Mouse (Mus musculus): ENCODE measurements around the gene Cd8a. TPM values are rescaled to one million over a fixed set of nuclear protein-coding genes. Genes with fewer than 3 reads are reported as not detected.
A peak's percentile ranks its signal among the peaks of the same experiment; 100 is the strongest.

The Cd8a gene
- polyA plus RNA-seq, 1 experiment from 2014 or later: not detected

GRCm38 (mm10) chr6:71348006-71348405, 25.2 kb upstream of the Cd8a start:
- Histone ChIP-seq H3K9me3 (peaks cover 9% of the 10 kb centered on the region; the same call in 1 of the 2 replicates), H3K4me2 (replicated peaks) (no peak overlapping the region), H3K4me1 (no peaks in the 10 kb centered on the region), H3K27ac (no peak overlapping the region), H3K4me3 (no peak overlapping the region), H3K27me3 (no peaks in the 10 kb centered on the region), H3K9ac (no peak overlapping the region), H3K36me3 (no peaks in the 10 kb centered on the region)
- WGBS: 94% methylated on average over 9 of the region's 9 CpGs
- no peak for ATAC-seq (ENCODE audit: low FRiP score, low read depth)

- WGBS: 96% methylated on average over 3 of the region's 3 CpGs
- no peaks in the 10 kb centered on the region for H3K4me1 ChIP-seq
- H3K9me3 ChIP-seq: peaks cover 9% of the 10 kb centered on the region; the same call in 1 of the 2 replicates
- no peaks in the 10 kb centered on the region for H3K36me3 ChIP-seq
- no peak overlapping the region for H3K4me3 ChIP-seq
- H3K27me3 ChIP-seq: no peaks in the 10 kb centered on the region
- no peak overlapping the region for H3K9ac ChIP-seq
- ATAC-seq (ENCODE audit: low FRiP score, low read depth): no peak
- H3K27ac ChIP-seq: no peak overlapping the region
- no peak overlapping the region for H3K4me2 ChIP-seq (replicated peaks)
Observed at GRCm38 (mm10) chr6:71351201-71351600, 22.0 kb upstream of the Cd8a start.

GRCm38 (mm10) chr6:71352201-71352600, 21.0 kb upstream of the Cd8a start:
- Histone ChIP-seq H3K27me3 (no peaks in the 10 kb centered on the region), H3K27ac (no peak overlapping the region), H3K4me1 (no peaks in the 10 kb centered on the region), H3K36me3 (no peaks in the 10 kb centered on the region), H3K4me3 (no peak overlapping the region), H3K4me2 (replicated peaks) (no peak overlapping the region), H3K9me3 (peaks cover 6% of the 10 kb centered on the region; the same call in 1 of the 2 replicates), H3K9ac (no peak overlapping the region)
- WGBS: 92% methylated on average over 6 of the region's 6 CpGs
- no peak for ATAC-seq (ENCODE audit: low FRiP score, low read depth)

GRCm38 (mm10) chr6:71352866-71353427, 20.3 kb upstream of the Cd8a start:
- Histone ChIP-seq H3K4me2 (replicated peaks) (no peak overlapping the region), H3K9ac (no peak overlapping the region), H3K4me3 (no peak overlapping the region), H3K4me1 (no peaks in the 10 kb centered on the region), H3K9me3 (peaks cover 2% of the 10 kb centered on the region; the same call in 1 of the 2 replicates), H3K27me3 (no peaks in the 10 kb centered on the region), H3K36me3 (no peaks in the 10 kb centered on the region), H3K27ac (no peak overlapping the region)
- 81% methylated on average over 10 of the region's 10 CpGs for WGBS
- ATAC-seq (ENCODE audit: low FRiP score, low read depth): no peak

- no peak for ATAC-seq (ENCODE audit: low FRiP score, low read depth)
Observed at GRCm38 (mm10) chr6:71353722-71354121, 19.5 kb upstream of the Cd8a start.

GRCm38 (mm10) chr6:71357493-71357892, 15.7 kb upstream of the Cd8a start:
- Histone ChIP-seq H3K9me3 (no peaks in the 10 kb centered on the region), H3K4me1 (peaks cover 10% of the 10 kb centered on the region; the same call in 1 of the 2 replicates), H3K9ac (no peak overlapping the region), H3K27ac (no peak overlapping the region), H3K4me3 (no peak overlapping the region), H3K36me3 (no peaks in the 10 kb centered on the region), H3K27me3 (no peaks in the 10 kb centered on the region), H3K4me2 (replicated peaks) (no peak overlapping the region)
- WGBS: 82% methylated on average over 7 of the region's 7 CpGs
- ATAC-seq (ENCODE audit: low FRiP score, low read depth): no peak

More at GRCm38 (mm10) chr6:71353722-71354121, 19.5 kb upstream of the Cd8a start:
- no peaks in the 10 kb centered on the region for H3K9me3 ChIP-seq
- no peaks in the 10 kb centered on the region for H3K27me3 ChIP-seq
- no peak overlapping the region for H3K4me3 ChIP-seq
- H3K9ac ChIP-seq: no peak overlapping the region
- 74% methylated on average over 2 of the region's 2 CpGs for WGBS
- H3K4me1 ChIP-seq: no peaks in the 10 kb centered on the region
- H3K36me3 ChIP-seq: no peaks in the 10 kb centered on the region
- H3K27ac ChIP-seq: no peak overlapping the region
- no peak overlapping the region for H3K4me2 ChIP-seq (replicated peaks)

- no peaks in the 10 kb centered on the region for H3K36me3 ChIP-seq
- H3K4me3 ChIP-seq: no peak overlapping the region
- H3K9ac ChIP-seq: no peak overlapping the region
- H3K4me1 ChIP-seq: peaks cover 10% of the 10 kb centered on the region; the same call in 1 of the 2 replicates
- H3K9me3 ChIP-seq: no peaks in the 10 kb centered on the region
- H3K4me2 ChIP-seq (replicated peaks): no peak overlapping the region
- no peak for ATAC-seq (ENCODE audit: low FRiP score, low read depth)
- H3K27ac ChIP-seq: no peak overlapping the region
- no peaks in the 10 kb centered on the region for H3K27me3 ChIP-seq
- 83% methylated on average over 4 of the region's 4 CpGs for WGBS
Observed at GRCm38 (mm10) chr6:71360221-71360620, 13.0 kb upstream of the Cd8a start.

GRCm38 (mm10) chr6:71360751-71361150, 12.5 kb upstream of the Cd8a start:
- no peak overlapping the region for H3K27ac ChIP-seq
- H3K4me2 ChIP-seq (replicated peaks): peak overlapping the region; percentile 19
- ATAC-seq (ENCODE audit: low FRiP score, low read depth): no peak
- H3K36me3 ChIP-seq: no peaks in the 10 kb centered on the region
- WGBS: 53% methylated on average over 5 of the region's 5 CpGs
- H3K4me3 ChIP-seq: no peak overlapping the region
- peaks cover 10% of the 10 kb centered on the region; the same call in 1 of the 2 replicates for H3K4me1 ChIP-seq
- no peaks in the 10 kb centered on the region for H3K27me3 ChIP-seq
- H3K9me3 ChIP-seq: no peaks in the 10 kb centered on the region
- H3K9ac ChIP-seq: no peak overlapping the region

GRCm38 (mm10) chr6:71361156-71361670, 12.0 kb upstream of the Cd8a start:
- Histone ChIP-seq H3K9ac (no peak overlapping the region), H3K36me3 (no peaks in the 10 kb centered on the region), H3K4me2 (replicated peaks) (peak overlapping the region; percentile 19), H3K27ac (no peak overlapping the region; the same call in 1 of the 2 replicates), H3K4me1 (peaks cover 10% of the 10 kb centered on the region; the same call in 1 of the 2 replicates), H3K27me3 (no peaks in the 10 kb centered on the region), H3K4me3 (no peak overlapping the region), H3K9me3 (no peaks in the 10 kb centered on the region)
- 0 out of 2 replicates have a peak, but pooled peaks have one; percentile 44 for ATAC-seq (ENCODE audit: low FRiP score, low read depth)
- WGBS: 66% methylated on average over 10 of the region's 10 CpGs

- Histone ChIP-seq H3K4me2 (replicated peaks) (no peak overlapping the region), H3K27me3 (no peaks in the 10 kb centered on the region), H3K27ac (no peak overlapping the region), H3K9ac (no peak overlapping the region), H3K4me1 (peaks cover 10% of the 10 kb centered on the region; the same call in 1 of the 2 replicates), H3K36me3 (no peaks in the 10 kb centered on the region), H3K9me3 (no peaks in the 10 kb centered on the region), H3K4me3 (no peak overlapping the region)
- ATAC-seq (ENCODE audit: low FRiP score, low read depth): no peak
- WGBS: 86% methylated on average over 2 of the region's 2 CpGs
Observed at GRCm38 (mm10) chr6:71363995-71364394, 9.2 kb upstream of the Cd8a start.

- Histone ChIP-seq H3K9me3 (no peaks in the 10 kb centered on the region), H3K36me3 (no peaks in the 10 kb centered on the region), H3K4me1 (no peaks in the 10 kb centered on the region), H3K27me3 (no peaks in the 10 kb centered on the region), H3K4me3 (no peak overlapping the region), H3K27ac (no peak overlapping the region), H3K4me2 (replicated peaks) (no peak overlapping the region), H3K9ac (no peak overlapping the region)
- no peak for ATAC-seq (ENCODE audit: low FRiP score, low read depth)
- WGBS: 90% methylated on average over 6 of the region's 6 CpGs
Observed at GRCm38 (mm10) chr6:71369416-71369815, 3.8 kb upstream of the Cd8a start.

- Histone ChIP-seq H3K36me3 (no peaks in the 10 kb centered on the region), H3K9ac (no peak overlapping the region), H3K4me1 (no peaks in the 10 kb centered on the region), H3K27ac (no peak overlapping the region), H3K4me3 (no peak overlapping the region), H3K9me3 (no peaks in the 10 kb centered on the region), H3K27me3 (no peaks in the 10 kb centered on the region), H3K4me2 (replicated peaks) (no peak overlapping the region)
- WGBS: 88% methylated on average over 5 of the region's 5 CpGs
- no peak for ATAC-seq (ENCODE audit: low FRiP score, low read depth)
Observed at GRCm38 (mm10) chr6:71371085-71371605, 2.1 kb upstream of the Cd8a start.

Data from limb, embryonic 13.5 days (tissue).